Mouse (Mus musculus) lung, postnatal 0 days (tissue): ENCODE data around the gene Dand5.

Source experiments
- CTCF ChIP-seq: IDR thresholded peaks from 2 replicates; pipeline ENCODE4 v1.5.1; 2016; ENCODE audit warnings: antibody characterized with exemption, mild to moderate bottlenecking
- EP300 ChIP-seq: IDR thresholded peaks from 2 replicates; pipeline ENCODE4 v1.6.1; 2016; ENCODE audit warnings: antibody characterized with exemption, mild to moderate bottlenecking, control low read depth

DNA sequence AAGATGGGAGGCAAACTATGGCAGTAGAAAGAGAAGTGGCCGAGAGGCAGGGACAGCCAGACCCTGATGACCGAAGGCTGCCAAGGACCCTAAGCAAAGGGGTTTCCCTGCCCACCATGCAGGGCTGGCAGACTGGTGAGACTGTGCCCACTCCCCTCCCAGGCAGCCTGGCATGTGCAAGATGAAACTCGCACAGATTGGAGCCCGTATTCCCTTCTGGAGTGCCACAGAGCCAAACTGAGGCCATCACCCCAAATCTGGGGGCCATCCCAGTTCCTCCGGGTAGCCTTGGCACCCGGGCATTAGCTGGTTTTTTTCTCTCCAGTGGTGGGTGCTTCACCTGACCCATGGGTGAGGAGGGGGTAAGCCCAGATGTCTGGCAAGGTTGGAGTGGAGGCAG, 24.7 kb downstream of the Dand5 start:
- TF ChIP-seq EP300: no peak
- TF ChIP-seq CTCF: no peak
